Mouse (Mus musculus): ENCODE measurements at regions not wholly inside any gene's neighbourhood (a gene's known extent, or its start where the extent isn't known, plus 50 kb on each side); places are given as distances from the start of the nearest gene placed in this dataset.

DNA sequence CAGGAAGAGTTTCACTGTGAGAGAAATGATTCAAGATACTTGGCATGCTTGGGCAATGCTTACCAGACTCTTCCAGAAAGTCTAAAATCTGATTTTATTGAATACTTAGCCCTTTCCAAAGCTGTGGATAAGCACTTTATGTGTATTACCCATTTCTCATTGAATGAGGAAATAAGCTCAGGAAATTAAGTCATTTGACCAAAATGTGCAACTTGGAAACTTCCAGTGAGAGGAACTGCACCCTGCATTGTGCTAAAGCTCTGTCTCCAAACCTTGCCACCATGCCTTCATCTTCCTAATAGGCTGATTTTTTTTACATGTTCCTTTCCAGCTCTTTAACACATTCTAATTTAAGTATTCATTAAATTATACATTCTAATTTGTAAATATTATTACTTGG is 372.7 kb upstream of the Mmadhc start:
- H3K4me1 ChIP-seq (ENCODE audit: insufficient read depth), result peaks cover 4% of the 10 kb centered on the region; the same call in 1 of the 2 replicates
- H3K4me2 ChIP-seq (ENCODE audit: low read depth, low read length), result no peak overlapping the region
- H3K27me3 ChIP-seq (ENCODE audit: insufficient read depth, low read length), result no peaks in the 10 kb centered on the region
- H3K4me3 ChIP-seq (ENCODE audit: low read depth, low read length), result no peak overlapping the region
- DNase-seq (no peak), ATAC-seq (no peak)
- no peak overlapping the region for H3K9ac ChIP-seq (replicated peaks)
- no peak for TF ChIP-seq CTCF (IDR thresholded peaks at IDR 0.05; ENCODE audit: low read depth)
- no peak for TF ChIP-seq EP300 (IDR thresholded peaks at IDR 0.05; ENCODE audit: low read depth)
- H3K9me3 ChIP-seq (ENCODE audit: low read length), result no peaks in the 10 kb centered on the region
- no peak overlapping the region for H3K27ac ChIP-seq (ENCODE audit: low read depth)
- H3K36me3 ChIP-seq (replicated peaks; ENCODE audit: insufficient read depth, low read length), result no peaks in the 10 kb centered on the region

DNA sequence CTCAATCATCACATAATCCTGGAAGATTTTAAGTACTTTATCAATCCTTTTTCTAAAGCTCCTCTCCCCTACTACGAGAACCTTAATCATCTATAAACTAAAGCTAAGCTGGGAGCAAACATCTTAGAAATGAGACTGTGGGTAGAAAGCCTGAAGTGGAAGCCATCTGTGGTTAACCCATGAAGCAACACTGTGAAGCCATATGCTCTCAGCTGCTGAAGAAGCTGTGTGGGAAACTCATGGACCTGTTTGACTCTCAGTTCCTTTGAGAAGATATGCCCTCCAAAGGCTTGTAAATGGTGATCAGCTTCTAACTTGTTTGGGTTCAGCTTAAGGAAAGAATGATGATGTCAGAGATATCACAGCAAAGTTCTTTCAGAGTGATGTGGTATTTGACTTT is 372.2 kb upstream of the Mmadhc start:
- Histone ChIP-seq H3K4me1 (ENCODE audit: insufficient read depth) (peaks cover 4% of the 10 kb centered on the region; the same call in 1 of the 2 replicates), H3K9me3 (ENCODE audit: low read length) (no peaks in the 10 kb centered on the region), H3K9ac (replicated peaks) (no peak overlapping the region), H3K4me3 (ENCODE audit: low read depth, low read length) (no peak overlapping the region), H3K4me2 (ENCODE audit: low read depth, low read length) (no peak overlapping the region), H3K36me3 (replicated peaks; ENCODE audit: insufficient read depth, low read length) (no peaks in the 10 kb centered on the region), H3K27me3 (ENCODE audit: insufficient read depth, low read length) (no peaks in the 10 kb centered on the region), H3K27ac (ENCODE audit: low read depth) (no peak overlapping the region)
- no peak for ATAC-seq
- DNase-seq, result no peak
- TF ChIP-seq CTCF (IDR thresholded peaks at IDR 0.05; ENCODE audit: low read depth) (no peak), EP300 (IDR thresholded peaks at IDR 0.05; ENCODE audit: low read depth) (no peak)
- 74% methylated on average over 1 of the region's 1 CpGs for WGBS (ENCODE audit: insufficient replicate concordance)

DNA sequence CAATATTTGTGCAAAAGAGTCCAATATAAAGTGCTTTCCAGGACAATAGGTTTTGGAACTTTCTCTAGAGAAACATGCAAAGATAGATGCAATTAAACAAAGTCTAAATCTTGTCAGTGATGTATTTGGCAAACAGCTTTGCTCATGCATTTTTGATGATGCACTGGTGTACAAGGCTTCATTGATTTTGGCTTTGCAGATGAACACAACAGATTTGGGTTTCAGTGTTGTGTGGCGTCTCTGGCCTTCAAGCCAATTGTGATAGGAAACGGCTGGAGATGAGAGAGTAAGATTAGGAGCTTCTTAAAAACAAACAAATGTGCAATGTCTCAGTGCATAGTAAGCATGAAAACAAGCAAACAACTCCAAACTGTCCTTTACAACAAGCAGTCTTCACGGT is 370.6 kb upstream of the Mmadhc start:
- no peaks in the 10 kb centered on the region for H3K36me3 ChIP-seq (replicated peaks; ENCODE audit: insufficient read depth, low read length)
- no peaks in the 10 kb centered on the region for H3K9me3 ChIP-seq (ENCODE audit: low read length)
- no peak overlapping the region for H3K27ac ChIP-seq (ENCODE audit: low read depth)
- no peak overlapping the region for H3K9ac ChIP-seq (replicated peaks)
- H3K27me3 ChIP-seq (ENCODE audit: insufficient read depth, low read length), result no peaks in the 10 kb centered on the region
- WGBS (ENCODE audit: insufficient replicate concordance), result 49% methylated on average over 3 of the region's 3 CpGs
- DNase-seq (no peak), ATAC-seq (no peak)
- H3K4me2 ChIP-seq (ENCODE audit: low read depth, low read length), result no peak overlapping the region
- no peak overlapping the region for H3K4me3 ChIP-seq (ENCODE audit: low read depth, low read length)
- H3K4me1 ChIP-seq (ENCODE audit: insufficient read depth), result peaks cover 4% of the 10 kb centered on the region; the same call in 1 of the 2 replicates
- TF ChIP-seq EP300 (IDR thresholded peaks at IDR 0.05; ENCODE audit: low read depth) (no peak), CTCF (IDR thresholded peaks at IDR 0.05; ENCODE audit: low read depth) (no peak)

DNA sequence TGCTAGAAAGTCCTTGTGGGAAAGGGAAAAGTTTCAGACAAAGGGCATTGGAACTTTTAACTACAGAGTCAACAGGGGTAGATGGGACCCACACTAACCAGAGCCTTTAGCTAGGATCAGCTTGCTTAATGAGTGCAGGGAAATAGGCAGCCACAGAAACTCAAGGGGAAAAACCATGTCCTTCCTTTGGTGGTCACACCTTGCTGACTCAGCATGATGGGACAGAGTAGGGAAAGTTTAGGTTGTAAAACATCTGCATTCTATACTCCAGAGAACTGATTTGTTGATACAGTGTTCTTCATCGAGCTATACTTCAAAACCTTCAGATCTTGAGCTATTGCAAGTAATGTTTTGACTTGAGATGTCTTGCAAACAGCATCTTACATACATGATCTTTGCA is 365.9 kb upstream of the Mmadhc start:
- ATAC-seq, result no peak
- no peak overlapping the region for H3K27ac ChIP-seq (ENCODE audit: low read depth)
- no peak for DNase-seq
- no peaks in the 10 kb centered on the region for H3K9me3 ChIP-seq (ENCODE audit: low read length)
- H3K9ac ChIP-seq (replicated peaks), result no peak overlapping the region
- no peak for TF ChIP-seq CTCF (IDR thresholded peaks at IDR 0.05; ENCODE audit: low read depth)
- TF ChIP-seq EP300 (IDR thresholded peaks at IDR 0.05; ENCODE audit: low read depth), result no peak
- no peaks in the 10 kb centered on the region for H3K36me3 ChIP-seq (replicated peaks; ENCODE audit: insufficient read depth, low read length)
- no peak overlapping the region for H3K4me3 ChIP-seq (ENCODE audit: low read depth, low read length)
- H3K27me3 ChIP-seq (ENCODE audit: insufficient read depth, low read length), result no peaks in the 10 kb centered on the region
- H3K4me1 ChIP-seq (ENCODE audit: insufficient read depth), result no peaks in the 10 kb centered on the region
- H3K4me2 ChIP-seq (ENCODE audit: low read depth, low read length), result no peak overlapping the region
- 70% methylated on average over 1 of the region's 1 CpGs for WGBS (ENCODE audit: insufficient replicate concordance)

DNA sequence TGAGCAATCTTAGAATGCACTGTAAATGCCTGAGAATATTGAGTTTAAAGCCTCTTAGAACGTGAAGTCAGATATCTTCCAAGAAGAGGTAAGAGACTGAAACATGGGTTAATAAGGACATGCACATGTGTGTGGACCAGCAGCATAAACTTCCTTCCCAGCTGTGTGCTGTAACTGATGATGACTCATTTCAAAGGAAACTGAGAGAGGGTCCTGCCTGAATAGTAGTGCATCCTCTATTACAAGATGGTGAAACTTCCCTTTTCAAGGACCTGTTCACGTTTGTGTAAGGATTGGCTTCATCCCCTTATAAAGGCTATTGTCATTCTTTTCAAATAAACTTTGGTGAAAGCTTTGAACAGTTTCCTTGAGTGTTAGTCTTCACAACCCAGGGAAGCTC is 363.4 kb upstream of the Mmadhc start:
- no peak for ATAC-seq
- Histone ChIP-seq H3K4me3 (ENCODE audit: low read depth, low read length) (no peak overlapping the region), H3K4me1 (ENCODE audit: insufficient read depth) (no peaks in the 10 kb centered on the region), H3K9me3 (ENCODE audit: low read length) (no peaks in the 10 kb centered on the region), H3K27ac (ENCODE audit: low read depth) (no peak overlapping the region), H3K36me3 (replicated peaks; ENCODE audit: insufficient read depth, low read length) (no peaks in the 10 kb centered on the region), H3K4me2 (ENCODE audit: low read depth, low read length) (no peak overlapping the region), H3K27me3 (ENCODE audit: insufficient read depth, low read length) (no peaks in the 10 kb centered on the region), H3K9ac (replicated peaks) (no peak overlapping the region)
- 47% methylated on average over 2 of the region's 2 CpGs for WGBS (ENCODE audit: insufficient replicate concordance)
- DNase-seq, result no peak
- TF ChIP-seq EP300 (IDR thresholded peaks at IDR 0.05; ENCODE audit: low read depth), result no peak

DNA sequence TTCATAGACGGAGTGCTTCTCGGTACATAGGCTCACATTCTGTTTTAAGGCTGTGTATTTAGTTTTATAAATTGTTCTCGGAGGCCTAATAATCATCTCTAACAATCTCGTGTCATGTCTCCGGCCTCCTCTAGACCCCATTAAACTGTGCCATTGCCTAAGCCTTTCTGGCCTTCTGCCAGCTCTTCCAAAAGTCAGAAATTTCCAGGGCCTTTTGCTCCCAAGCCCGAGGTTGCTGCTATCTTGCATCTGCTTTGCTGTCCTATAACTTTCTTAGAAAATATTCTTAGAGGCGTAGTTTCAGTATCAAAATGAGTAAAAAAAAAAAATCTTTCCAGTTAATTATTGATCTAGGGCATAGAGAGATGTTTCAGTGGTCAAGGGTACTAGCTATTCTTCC is 361.2 kb upstream of the Mmadhc start:
- H3K9ac ChIP-seq (replicated peaks), result no peak overlapping the region
- H3K36me3 ChIP-seq (replicated peaks; ENCODE audit: insufficient read depth, low read length), result no peaks in the 10 kb centered on the region
- no peak overlapping the region for H3K4me2 ChIP-seq (ENCODE audit: low read depth, low read length)
- no peak overlapping the region for H3K27ac ChIP-seq (ENCODE audit: low read depth)
- ATAC-seq (no peak), DNase-seq (no peak)
- TF ChIP-seq CTCF (IDR thresholded peaks at IDR 0.05; ENCODE audit: low read depth) (no peak), EP300 (IDR thresholded peaks at IDR 0.05; ENCODE audit: low read depth) (no peak)
- no peaks in the 10 kb centered on the region for H3K9me3 ChIP-seq (ENCODE audit: low read length)
- no peaks in the 10 kb centered on the region for H3K27me3 ChIP-seq (ENCODE audit: insufficient read depth, low read length)
- H3K4me3 ChIP-seq (ENCODE audit: low read depth, low read length), result no peak overlapping the region
- H3K4me1 ChIP-seq (ENCODE audit: insufficient read depth), result no peaks in the 10 kb centered on the region
- WGBS (ENCODE audit: insufficient replicate concordance), result 83% methylated on average over 7 of the region's 7 CpGs

DNA sequence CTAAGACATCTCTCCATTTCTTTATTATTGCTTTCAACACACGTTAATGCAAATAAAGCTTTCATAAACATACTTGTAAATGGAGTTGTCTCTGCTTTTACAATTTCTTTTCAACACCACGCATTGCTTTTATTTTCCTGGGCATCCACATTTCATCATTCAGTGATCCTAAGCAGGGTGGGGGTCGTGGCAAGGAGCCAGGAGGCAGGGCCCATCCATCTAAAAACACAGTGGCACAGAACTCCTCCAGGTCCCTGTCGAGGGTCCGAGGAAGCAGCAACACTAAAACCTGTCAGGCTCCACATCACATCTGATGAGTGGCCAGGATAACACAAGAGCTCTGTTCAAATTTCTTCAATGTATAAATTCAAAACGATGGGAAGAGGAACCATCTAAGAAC is 359.8 kb upstream of the Mmadhc start:
- Histone ChIP-seq H3K4me1 (ENCODE audit: insufficient read depth) (no peaks in the 10 kb centered on the region), H3K9ac (replicated peaks) (no peak overlapping the region), H3K9me3 (ENCODE audit: low read length) (no peaks in the 10 kb centered on the region), H3K4me2 (ENCODE audit: low read depth, low read length) (no peak overlapping the region), H3K36me3 (replicated peaks; ENCODE audit: insufficient read depth, low read length) (no peaks in the 10 kb centered on the region), H3K27ac (ENCODE audit: low read depth) (no peak overlapping the region), H3K27me3 (ENCODE audit: insufficient read depth, low read length) (no peaks in the 10 kb centered on the region), H3K4me3 (ENCODE audit: low read depth, low read length) (no peak overlapping the region)
- ATAC-seq (no peak), DNase-seq (no peak)
- WGBS (ENCODE audit: insufficient replicate concordance), result 71% methylated on average over 6 of the region's 6 CpGs
- TF ChIP-seq EP300 (IDR thresholded peaks at IDR 0.05; ENCODE audit: low read depth), result no peak
- no peak for TF ChIP-seq CTCF (IDR thresholded peaks at IDR 0.05; ENCODE audit: low read depth)

All from liver, postnatal 0 days (tissue).